Mouse (Mus musculus) liver, postnatal 0 days (tissue): ENCODE measurements around the gene Fxr2. TPM values are rescaled to one million over a fixed set of nuclear protein-coding genes. Genes with fewer than 3 reads are reported as not detected.

Experiments
- ATAC-seq: fragments of 200-750 bp; cut with Nextera tagmentation; 2 replicates; pipeline ENCODE4 v1.8.0; 2017; ENCODE audit warnings: mild to moderate bottlenecking, moderate library complexity
- DNase-seq: peaks from one replicate; pipeline ENCODE4 v3.0.0-alpha.2; 2016
- H3K27ac ChIP-seq: fragments of 300-500 bp; sonication (generic); 2 replicates; pipeline ENCODE4 v1.5.1; 2014; ENCODE audit warnings: antibody characterized with exemption, moderate library complexity, mild to moderate bottlenecking, low read depth
- H3K27me3 ChIP-seq: fragments of 300-500 bp; sonication (generic); 2 replicates; pipeline ENCODE4 v1.6.1; 2014; ENCODE audit warnings: low read length, control low read depth, mixed read lengths; ENCODE audit not compliant: insufficient read depth
- H3K36me3 ChIP-seq: fragments of 300-500 bp; sonication (generic); replicated peaks from 2 replicates; pipeline ENCODE4 v1.6.1; 2014; ENCODE audit warnings: mild to moderate bottlenecking, control low read depth, low read length, moderate library complexity, mixed read lengths; ENCODE audit not compliant: insufficient read depth
- H3K4me1 ChIP-seq: fragments of 300-500 bp; sonication (generic); 2 replicates; pipeline ENCODE4 v1.6.1; 2014; ENCODE audit warnings: antibody characterized with exemption, mild to moderate bottlenecking, control low read depth; ENCODE audit not compliant: insufficient read depth
- H3K4me2 ChIP-seq: fragments of 300-500 bp; sonication (generic); 2 replicates; pipeline ENCODE4 v1.6.1; 2014; ENCODE audit warnings: low read depth, mild to moderate bottlenecking, low read length, moderate library complexity, mixed read lengths
- H3K4me3 ChIP-seq: fragments of 300-500 bp; sonication (generic); 2 replicates; pipeline ENCODE4 v1.5.1; 2014; ENCODE audit warnings: low read depth, low read length
- H3K9ac ChIP-seq: fragments of 300-500 bp; sonication (generic); replicated peaks from 2 replicates; pipeline ENCODE4 v1.6.1; 2014; ENCODE audit warnings: mild to moderate bottlenecking, moderate library complexity
- H3K9me3 ChIP-seq: fragments of 300-500 bp; sonication (generic); 2 replicates; pipeline ENCODE4 v1.6.1; 2016; ENCODE audit warnings: mild to moderate bottlenecking, control low read depth, low read length, mixed read lengths
- CTCF ChIP-seq: sonication (generic); IDR thresholded peaks from 2 replicates; pipeline ENCODE4 v1.5.1; 2016; ENCODE audit warnings: antibody characterized with exemption, low read depth
- EP300 ChIP-seq: IDR thresholded peaks from 2 replicates; pipeline ENCODE4 v1.6.1; 2016; ENCODE audit warnings: antibody characterized with exemption, low read depth, mild to moderate bottlenecking
- WGBS: fragments of 180-500 bp; shearing (Covaris S2); extraction: QIAGEN DNeasy Blood & Tissue Kit; methylation state at CpG from one replicate; pipeline ENCODE4 v1.1.7; 2014; ENCODE audit not compliant: insufficient replicate concordance; 5-methylcytosine and 5-hydroxymethylcytosine counted together
- polyA plus RNA-seq: library from polyadenylated mRNA; unstranded; fragments of >200 nt; fragmentation: Nextera tagmentation; extraction: Ambion mirVana; gene quantifications from 2 replicates; pipeline ENCODE4 v1.2.1, GENCODE M21; 2015

Fxr2 gene
- polyA plus RNA-seq, 1 experiment from 2014 or later, result 6.8 TPM

DNA sequence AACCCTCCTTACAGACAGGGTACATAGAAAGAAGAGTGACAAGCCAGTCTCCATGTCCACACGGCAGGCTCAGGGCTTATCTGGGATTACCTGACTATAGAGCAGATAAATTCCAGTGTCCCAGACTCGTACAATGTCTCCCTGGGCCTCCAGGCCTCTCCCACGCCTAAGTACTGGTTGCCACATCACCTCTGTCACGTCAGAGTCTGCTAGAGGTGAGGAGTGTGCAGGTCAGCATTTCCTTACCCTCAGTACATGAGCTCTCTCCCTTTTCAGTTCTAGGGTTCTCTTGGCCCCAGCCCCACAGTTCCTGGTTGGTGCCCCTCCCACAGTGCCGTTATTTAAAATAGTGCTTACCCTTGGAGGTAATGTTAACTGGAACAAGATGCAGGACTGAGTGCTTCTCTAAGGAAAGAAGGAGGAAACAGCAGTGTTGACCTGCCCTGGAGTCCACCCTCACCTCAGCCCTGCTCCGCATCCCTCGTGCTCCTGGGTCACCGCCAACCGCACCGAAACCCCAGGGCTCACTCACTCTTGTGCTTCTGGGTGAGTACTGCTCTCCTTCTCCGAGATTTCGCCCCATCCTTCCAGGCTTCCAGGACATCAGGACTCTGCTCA, 51.4 kb downstream of the Fxr2 start:
- Histone ChIP-seq H3K4me2 (no peak overlapping the region), H3K4me3 (no peak overlapping the region), H3K9me3 (no peaks in the 10 kb centered on the region), H3K36me3 (no peaks in the 10 kb centered on the region), H3K27me3 (no peaks in the 10 kb centered on the region), H3K9ac (peak overlapping the region; percentile 26; the same call in 1 of the 2 replicates), H3K4me1 (peaks cover 40% of the 10 kb centered on the region), H3K27ac (peak overlapping the region; percentile 22; the same call in 1 of the 2 replicates)
- WGBS, result 76% methylated on average over 12 of the region's 12 CpGs
- no peak for DNase-seq
- TF ChIP-seq EP300, result no peak
- no peak for TF ChIP-seq CTCF
- no peak for ATAC-seq

DNA sequence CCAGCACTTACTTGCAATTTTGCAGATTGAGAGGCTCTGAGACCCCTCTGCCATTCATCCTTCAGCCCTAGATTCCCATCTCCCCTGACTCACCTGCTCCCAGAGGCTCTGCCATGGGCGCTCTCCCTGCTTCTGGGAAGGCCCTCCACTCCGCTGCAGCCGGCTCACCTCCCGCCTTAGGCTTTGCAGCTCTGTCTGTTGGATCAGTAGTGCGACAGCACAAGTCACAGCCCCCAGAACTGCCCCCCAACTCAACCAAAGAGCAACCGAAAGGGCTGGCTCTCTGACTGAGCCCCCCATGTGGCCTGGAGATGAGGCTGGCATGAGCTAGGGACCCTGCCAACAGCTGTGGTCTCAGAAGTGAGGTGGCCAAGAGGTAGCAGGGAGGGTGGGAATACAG, 52.1 kb downstream of the Fxr2 start:
- Histone ChIP-seq H3K4me2 (peak overlapping the region; percentile 50; the same call in 1 of the 2 replicates), H3K4me3 (no peak overlapping the region), H3K9me3 (no peaks in the 10 kb centered on the region), H3K9ac (peak overlapping the region; percentile 34; the same call in 1 of the 2 replicates), H3K4me1 (peaks cover 40% of the 10 kb centered on the region), H3K27me3 (no peaks in the 10 kb centered on the region), H3K27ac (peak overlapping the region; percentile 82), H3K36me3 (no peaks in the 10 kb centered on the region)
- no peak for ATAC-seq
- no peak for TF ChIP-seq EP300
- no peak for TF ChIP-seq CTCF
- 80% methylated on average over 6 of the region's 6 CpGs for WGBS
- DNase-seq, result no peak

DNA sequence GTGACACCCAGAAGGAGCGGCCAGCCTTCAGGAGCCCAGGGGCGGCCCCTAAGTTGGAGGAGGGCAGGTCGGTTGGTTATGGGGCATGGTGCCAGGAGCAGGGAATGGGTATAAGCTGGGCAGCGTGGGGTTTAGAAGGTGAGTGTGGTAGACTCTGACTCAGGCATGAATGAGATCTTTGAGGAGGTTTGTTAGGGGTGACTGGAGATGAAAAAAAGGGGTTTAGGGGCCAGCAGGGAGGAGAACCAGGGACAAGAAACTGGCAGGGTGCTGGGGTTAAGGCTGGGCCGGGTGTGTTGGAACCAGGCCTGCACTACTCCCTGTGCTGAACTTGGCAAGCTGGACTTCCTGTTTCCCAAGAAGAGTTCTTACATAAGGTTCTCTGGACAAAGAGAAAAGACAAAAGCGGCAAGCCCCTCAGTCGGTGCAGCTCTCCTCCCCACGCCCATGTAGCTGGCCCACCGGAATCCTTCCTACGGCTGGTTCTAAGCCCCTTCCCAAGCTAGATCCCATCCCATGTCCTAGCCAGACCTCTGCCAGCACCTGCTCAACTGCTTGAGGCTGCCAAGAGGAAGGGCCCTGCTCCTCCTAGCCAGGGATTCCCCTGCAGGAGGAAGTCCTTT, 52.8 kb downstream of the Fxr2 start, which contains the start of gene Tnfsf13:
Gene Tnfsf13 (minus strand): TSS at position 259 of the 623 bp plus-strand sequence.
- no peaks in the 10 kb centered on the region for H3K9me3 ChIP-seq
- peaks cover 36% of the 10 kb centered on the region for H3K4me1 ChIP-seq
- ATAC-seq (no peak), DNase-seq (no peak)
- 58% methylated on average over 10 of the region's 10 CpGs for WGBS
- H3K27me3 ChIP-seq, result no peaks in the 10 kb centered on the region
- peak within 1 kb of the TSS; percentile 34 for H3K9ac ChIP-seq
- no peak within 1 kb of the TSS for H3K4me3 ChIP-seq
- TF ChIP-seq EP300, result no peak
- TF ChIP-seq CTCF, result no peak
- peak within 1 kb of the TSS; percentile 82 for H3K27ac ChIP-seq
- no peaks in the 10 kb centered on the region for H3K36me3 ChIP-seq
- H3K4me2 ChIP-seq, result peak within 1 kb of the TSS; percentile 50

DNA sequence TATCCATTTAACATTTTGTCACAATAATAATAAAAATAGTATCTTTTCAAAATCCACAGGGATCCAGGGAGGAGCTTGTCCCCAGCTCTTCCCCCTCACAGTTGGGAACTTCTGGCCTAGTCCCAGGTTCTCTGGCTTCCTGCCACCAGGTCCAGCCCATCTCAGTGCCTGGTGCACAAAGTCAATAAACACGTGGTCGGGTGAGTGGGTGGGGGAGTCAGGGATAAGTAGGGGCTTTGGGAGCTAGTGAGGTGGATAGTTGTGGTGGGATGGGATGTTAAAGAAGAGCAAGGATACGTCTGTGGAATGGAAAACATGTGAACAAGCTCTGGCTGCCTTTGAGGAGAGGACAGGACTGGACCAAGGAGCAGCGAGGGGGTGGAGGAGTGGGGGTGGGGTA, 53.6 kb downstream of the Fxr2 start:
- Histone ChIP-seq H3K9me3 (no peaks in the 10 kb centered on the region), H3K4me3 (no peak overlapping the region), H3K27ac (peak overlapping the region; percentile 82), H3K27me3 (no peaks in the 10 kb centered on the region), H3K9ac (no peak overlapping the region), H3K36me3 (no peaks in the 10 kb centered on the region), H3K4me2 (no peak overlapping the region), H3K4me1 (peaks cover 31% of the 10 kb centered on the region)
- TF ChIP-seq EP300, result no peak
- no peak for TF ChIP-seq CTCF
- WGBS, result 35% methylated on average over 4 of the region's 4 CpGs
- no peak for ATAC-seq
- peak; percentile 79 for DNase-seq

DNA sequence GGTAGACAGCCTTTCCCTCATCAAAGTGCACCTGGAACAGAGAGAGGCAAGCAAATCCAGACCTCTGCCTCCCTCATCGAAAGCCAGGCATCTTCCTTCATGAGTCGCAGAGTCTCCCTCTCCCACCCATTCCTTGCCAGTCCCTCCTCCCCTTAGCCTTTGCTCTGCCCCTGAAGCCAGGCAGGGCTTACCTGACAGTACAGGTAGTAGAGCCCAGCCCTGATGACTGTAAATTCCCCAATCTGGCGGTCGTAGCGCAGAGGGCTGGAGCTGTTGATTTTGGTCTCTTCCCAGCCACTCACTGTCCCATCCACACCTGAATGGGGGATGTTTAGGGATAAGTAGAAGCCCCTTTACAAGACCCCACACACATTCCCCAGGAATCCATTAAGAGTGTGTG, 54.3 kb downstream of the Fxr2 start:
- Histone ChIP-seq H3K4me2 (no peak overlapping the region), H3K36me3 (no peaks in the 10 kb centered on the region), H3K4me3 (no peak overlapping the region), H3K27ac (no peak overlapping the region), H3K9me3 (no peaks in the 10 kb centered on the region), H3K4me1 (peaks cover 31% of the 10 kb centered on the region), H3K27me3 (no peaks in the 10 kb centered on the region), H3K9ac (no peak overlapping the region)
- DNase-seq (no peak), ATAC-seq (no peak)
- WGBS, result 74% methylated on average over 5 of the region's 5 CpGs
- TF ChIP-seq EP300 (no peak), CTCF (no peak)

DNA sequence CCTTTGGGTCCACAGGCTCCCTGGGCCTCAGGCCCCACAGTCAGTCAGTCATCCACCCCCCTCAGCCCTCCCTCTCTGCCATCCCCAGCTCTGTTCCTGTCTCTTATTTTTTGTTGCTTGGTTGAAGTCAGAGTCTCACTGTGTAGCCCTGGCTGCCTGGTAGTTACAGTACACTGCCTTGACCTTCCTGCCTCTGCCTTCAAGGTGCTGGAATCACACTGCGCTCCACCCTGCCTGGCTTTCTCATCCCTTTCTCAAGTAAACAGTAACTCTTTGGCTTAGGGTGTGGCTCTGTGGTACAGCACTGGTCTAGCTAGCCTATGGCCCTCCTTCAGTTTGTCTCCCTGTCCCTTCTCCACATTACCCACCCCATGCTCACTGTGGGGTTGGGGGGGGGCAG, 57.1 kb downstream of the Fxr2 start:
- Histone ChIP-seq H3K4me1 (peaks cover 31% of the 10 kb centered on the region), H3K4me2 (no peak overlapping the region), H3K27ac (no peak overlapping the region), H3K36me3 (no peaks in the 10 kb centered on the region), H3K9me3 (no peaks in the 10 kb centered on the region), H3K9ac (no peak overlapping the region), H3K27me3 (no peaks in the 10 kb centered on the region), H3K4me3 (no peak overlapping the region)
- no peak for DNase-seq
- no peak for ATAC-seq
- WGBS, result 94% methylated on average over 1 of the region's 1 CpGs
- no peak for TF ChIP-seq CTCF
- TF ChIP-seq EP300, result no peak
